Mouse (Mus musculus) CH12.LX (cell line): ENCODE measurements around the gene Galk2.

Experiments
- CHD2 ChIP-seq: IDR thresholded peaks from 2 replicates; pipeline ENCODE4 v1.6.1; 2011; ENCODE audit warnings: low read length, improper control_type of control experiment
- CTCF ChIP-seq, 2 experiments: IDR thresholded peaks in 1 of 2; conservative IDR thresholded peaks in 1 of 2; 2 replicates each; pipeline ENCODE4 v1.5.1; 2011 to 2012; ENCODE audit warnings: low read depth in 2 of 2, low read length in 2 of 2, improper control_type of control experiment in 1 of 2, inconsistent platforms in 1 of 2, mild to moderate bottlenecking in 1 of 2, moderate library complexity in 1 of 2
- ELF1 ChIP-seq: IDR thresholded peaks from 2 replicates; pipeline ENCODE4 v1.6.1; 2014; ENCODE audit warnings: low read depth, mild to moderate bottlenecking, inconsistent platforms, low read length, improper control_type of control experiment
- ETS1 ChIP-seq: conservative IDR thresholded peaks from 2 replicates; pipeline ENCODE4 v1.6.1; 2012; ENCODE audit warnings: low read depth, mild to moderate bottlenecking, inconsistent platforms, low read length, improper control_type of control experiment, moderate library complexity
- JUND ChIP-seq: conservative IDR thresholded peaks from 2 replicates; pipeline ENCODE4 v1.6.1; 2011; ENCODE audit warnings: low read depth, low read length, improper control_type of control experiment
- MAFK ChIP-seq: IDR thresholded peaks from 2 replicates; pipeline ENCODE4 v1.6.1; 2011; ENCODE audit warnings: low read length, improper control_type of control experiment; ENCODE audit not compliant: insufficient replicate concordance
- MEF2A ChIP-seq: IDR thresholded peaks from 2 replicates; pipeline ENCODE4 v1.6.1; 2014; ENCODE audit warnings: low read depth, mild to moderate bottlenecking, inconsistent platforms, low read length, improper control_type of control experiment, borderline replicate concordance
- MXI1 ChIP-seq: IDR thresholded peaks from 2 replicates; pipeline ENCODE4 v1.6.1; 2011; ENCODE audit warnings: mild to moderate bottlenecking, low read depth, low read length, improper control_type of control experiment
- POLR2A ChIP-seq: IDR thresholded peaks from 2 replicates; pipeline ENCODE4 v1.6.1; 2011; ENCODE audit warnings: low read depth, mild to moderate bottlenecking, improper control_type of control experiment, low read length
- POLR2AphosphoS2 ChIP-seq: IDR thresholded peaks from 2 replicates; pipeline ENCODE4 v1.6.1; 2011; ENCODE audit warnings: low read depth, low read length, improper control_type of control experiment
- SIN3A ChIP-seq: IDR thresholded peaks from 2 replicates; pipeline ENCODE4 v1.6.1; 2012; ENCODE audit warnings: low read length, improper control_type of control experiment, inconsistent platforms
- ZC3H11A ChIP-seq: IDR thresholded peaks from 2 replicates; pipeline ENCODE4 v1.6.1; 2012; ENCODE audit warnings: low read depth, mild to moderate bottlenecking, inconsistent platforms, low read length, improper control_type of control experiment

DNA sequence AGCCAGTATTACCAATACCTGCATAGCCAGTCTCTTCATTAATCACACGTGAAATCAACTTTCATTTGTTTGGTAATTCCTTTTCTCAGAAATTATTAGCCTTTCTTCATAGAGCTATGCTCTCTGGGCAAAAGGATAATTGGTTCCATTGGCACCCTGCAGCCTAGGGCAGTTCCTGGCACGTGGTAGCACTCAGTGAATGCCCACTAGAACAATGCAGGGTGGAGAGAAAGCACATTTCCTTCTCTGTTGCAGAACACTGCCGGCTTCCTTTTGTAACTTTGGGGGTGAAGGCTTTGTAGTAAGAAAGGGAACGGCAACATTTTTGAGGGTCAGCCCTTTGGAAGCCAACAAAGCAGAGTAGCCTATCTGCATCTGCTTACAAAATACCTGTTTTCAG lies 32.7 kb upstream of the Galk2 start:
- TF ChIP-seq ZC3H11A, result no peak
- no peak for TF ChIP-seq MEF2A
- TF ChIP-seq CTCF (conservative IDR thresholded peaks at IDR 0.05 in 1 of 2, IDR thresholded peaks at IDR 0.05 in 1 of 2; ENCODE audit: low read depth in 2 of 2, low read length in 2 of 2), result no peak
- no peak for TF ChIP-seq POLR2A
- no peak for TF ChIP-seq ELF1
- TF ChIP-seq ETS1, result no peak
- TF ChIP-seq POLR2AphosphoS2, result no peak
- no peak for TF ChIP-seq MAFK
- no peak for TF ChIP-seq JUND
- no peak for TF ChIP-seq CHD2
- no peak for TF ChIP-seq SIN3A
- TF ChIP-seq MXI1, result no peak
